Mouse (Mus musculus) CH12.LX (cell line): ENCODE measurements at regions not wholly inside any gene's neighbourhood (a gene's known extent, or its start where the extent isn't known, plus 50 kb on each side); places are given as distances from the start of the nearest gene placed in this dataset.

ENCODE experiments used
- CHD1 ChIP-seq: IDR thresholded peaks from 2 replicates; pipeline ENCODE4 v1.6.1; 2012; ENCODE audit warnings: low read depth, low read length, improper control_type of control experiment, inconsistent platforms
- CTCF ChIP-seq, 2 experiments: IDR thresholded peaks in 1 of 2; conservative IDR thresholded peaks in 1 of 2; 2 replicates each; pipeline ENCODE4 v1.5.1; 2011 to 2012; ENCODE audit warnings: low read depth in 2 of 2, low read length in 2 of 2, improper control_type of control experiment in 1 of 2, inconsistent platforms in 1 of 2, mild to moderate bottlenecking in 1 of 2, moderate library complexity in 1 of 2
- E2F4 ChIP-seq: IDR thresholded peaks from 2 replicates; pipeline ENCODE4 v1.6.1; 2011; ENCODE audit warnings: low read depth, low read length, improper control_type of control experiment; ENCODE audit not compliant: insufficient replicate concordance
- EP300 ChIP-seq: IDR thresholded peaks from 2 replicates; pipeline ENCODE4 v1.6.1; 2011; ENCODE audit warnings: low read length, improper control_type of control experiment
- MAFK ChIP-seq: IDR thresholded peaks from 2 replicates; pipeline ENCODE4 v1.6.1; 2011; ENCODE audit warnings: low read length, improper control_type of control experiment; ENCODE audit not compliant: insufficient replicate concordance
- MXI1 ChIP-seq: IDR thresholded peaks from 2 replicates; pipeline ENCODE4 v1.6.1; 2011; ENCODE audit warnings: mild to moderate bottlenecking, low read depth, low read length, improper control_type of control experiment
- POLR2A ChIP-seq: IDR thresholded peaks from 2 replicates; pipeline ENCODE4 v1.6.1; 2011; ENCODE audit warnings: low read depth, mild to moderate bottlenecking, improper control_type of control experiment, low read length
- RCOR1 ChIP-seq: conservative IDR thresholded peaks from 2 replicates; pipeline ENCODE4 v1.6.1; 2012; ENCODE audit warnings: low read depth, mild to moderate bottlenecking, inconsistent platforms, low read length, improper control_type of control experiment
- SIN3A ChIP-seq: IDR thresholded peaks from 2 replicates; pipeline ENCODE4 v1.6.1; 2012; ENCODE audit warnings: low read length, improper control_type of control experiment, inconsistent platforms
- ZC3H11A ChIP-seq: IDR thresholded peaks from 2 replicates; pipeline ENCODE4 v1.6.1; 2012; ENCODE audit warnings: low read depth, mild to moderate bottlenecking, inconsistent platforms, low read length, improper control_type of control experiment
- ZNF384 ChIP-seq: IDR thresholded peaks from 2 replicates; pipeline ENCODE4 v1.6.1; 2012; ENCODE audit warnings: low read depth, low read length, improper control_type of control experiment, inconsistent platforms

DNA sequence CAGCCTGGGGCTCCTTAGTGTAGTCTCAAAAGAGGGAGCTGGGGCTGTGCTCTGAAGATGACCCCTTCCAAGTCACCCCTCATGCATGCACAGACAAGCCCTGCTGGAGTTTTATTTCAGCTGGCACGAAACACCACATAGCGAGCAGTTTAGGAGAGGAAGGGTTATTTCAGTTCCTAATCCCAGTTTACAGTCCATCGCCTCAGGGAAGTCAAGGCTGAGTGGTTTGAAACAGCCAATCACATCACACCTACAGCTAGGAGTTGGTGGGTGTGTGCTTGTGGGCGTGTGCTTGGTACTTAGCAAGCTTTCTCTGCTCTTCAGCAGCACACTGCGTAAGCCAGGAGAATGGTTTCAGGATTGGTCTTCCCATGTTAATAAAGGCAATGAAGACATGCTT, 202.4 kb downstream of the Vrk1 start:
- TF ChIP-seq CHD1 (no peak), POLR2A (no peak), CTCF (conservative IDR thresholded peaks at IDR 0.05 in 1 of 2, IDR thresholded peaks at IDR 0.05 in 1 of 2; ENCODE audit: low read depth in 2 of 2, low read length in 2 of 2) (no peak), E2F4 (no peak), RCOR1 (no peak), SIN3A (no peak), ZNF384 (no peak), MAFK (no peak), EP300 (no peak), MXI1 (no peak), ZC3H11A (no peak)
